Mouse (Mus musculus) thymus, adult 2 months (tissue): ENCODE measurements around the gene Chrdl2. TPM values are rescaled to one million over a fixed set of nuclear protein-coding genes. Genes with fewer than 3 reads are reported as not detected.
"Not testable (repeated sequence)": the region's sequence is repeated elsewhere in the genome, so short reads cannot be mapped to it uniquely, and the experiment has no call there.

Experiments
- DNase-seq: peaks from one replicate; pipeline ENCODE4 v3.0.0; 2021
- H3K27ac ChIP-seq: fragments of 200-500 bp; 2 replicates; pipeline ENCODE4 v1.5.1; 2012; ENCODE audit warnings: low read length, control low read depth; ENCODE audit not compliant: control insufficient read depth, insufficient read depth
- H3K27me3 ChIP-seq: fragments of 200-500 bp; 2 replicates; pipeline ENCODE4 v1.6.1; 2012; ENCODE audit warnings: mild to moderate bottlenecking, low read length, moderate library complexity, mixed read lengths; ENCODE audit not compliant: control insufficient read depth, insufficient read depth
- H3K36me3 ChIP-seq: fragments of 200-500 bp; 2 replicates; pipeline ENCODE4 v1.6.1; 2012; ENCODE audit warnings: mild to moderate bottlenecking, low read length, moderate library complexity; ENCODE audit not compliant: control insufficient read depth, insufficient read depth
- H3K4me1 ChIP-seq: fragments of 200-500 bp; replicated peaks from 2 replicates; pipeline ENCODE4 v1.6.1; 2012; ENCODE audit warnings: low read length; ENCODE audit not compliant: control insufficient read depth, insufficient read depth
- H3K4me3 ChIP-seq: fragments of 200-500 bp; 2 replicates; pipeline ENCODE4 v1.5.1; 2012; ENCODE audit warnings: mild to moderate bottlenecking, low read length, control low read depth, moderate library complexity; ENCODE audit not compliant: control insufficient read depth, insufficient read depth
- CTCF ChIP-seq: fragments of 200-500 bp; IDR thresholded peaks from 2 replicates; pipeline ENCODE4 v1.5.1; 2012; ENCODE audit warnings: mild to moderate bottlenecking, control low read depth, low read length, moderate library complexity, borderline replicate concordance; ENCODE audit not compliant: control insufficient read depth, poor library complexity, insufficient read depth; ENCODE audit errors: extremely low read depth
- POLR2A ChIP-seq: fragments of 200-500 bp; IDR thresholded peaks from 2 replicates; pipeline ENCODE4 v1.6.1; 2012; ENCODE audit warnings: mild to moderate bottlenecking, low read length, control low read depth, moderate library complexity; ENCODE audit not compliant: control insufficient read depth, poor library complexity, insufficient read depth; ENCODE audit errors: extremely low read depth
- WGBS: fragments of 180-500 bp; shearing (Covaris S2); methylation state at CpG from one replicate; pipeline ENCODE4 v1.1.7; 2018; 5-methylcytosine and 5-hydroxymethylcytosine counted together
- polyA plus RNA-seq: library from polyadenylated mRNA; depleted of rRNA; stranded (reverse); fragments of >200 nt; gene quantifications from 2 replicates; pipeline ENCODE4 v1.2.3, GENCODE M21; 2012; rRNA removed

Chrdl2 gene
- 0.05 TPM in 1 of 2 replicates, not detected in the other for polyA plus RNA-seq

GRCm38 (mm10) chr7:100005790-100006189, at the start of gene Chrdl2:
Gene Chrdl2, plus strand, starts transcription at chr7:100006172.
- TF ChIP-seq CTCF (no peak), POLR2A (no peak)
- Histone ChIP-seq H3K27ac (no peak within 1 kb of the TSS), H3K27me3 (peaks cover 4% of the 10 kb centered on the region; the same call in 1 of the 2 replicates), H3K36me3 (no peaks in the 10 kb centered on the region), H3K4me3 (no peak within 1 kb of the TSS), H3K4me1 (peaks cover 3% of the 10 kb centered on the region)
- under 1% methylated on average over 44 of the region's 44 CpGs for WGBS
- peak; percentile 22 for DNase-seq

DNA sequence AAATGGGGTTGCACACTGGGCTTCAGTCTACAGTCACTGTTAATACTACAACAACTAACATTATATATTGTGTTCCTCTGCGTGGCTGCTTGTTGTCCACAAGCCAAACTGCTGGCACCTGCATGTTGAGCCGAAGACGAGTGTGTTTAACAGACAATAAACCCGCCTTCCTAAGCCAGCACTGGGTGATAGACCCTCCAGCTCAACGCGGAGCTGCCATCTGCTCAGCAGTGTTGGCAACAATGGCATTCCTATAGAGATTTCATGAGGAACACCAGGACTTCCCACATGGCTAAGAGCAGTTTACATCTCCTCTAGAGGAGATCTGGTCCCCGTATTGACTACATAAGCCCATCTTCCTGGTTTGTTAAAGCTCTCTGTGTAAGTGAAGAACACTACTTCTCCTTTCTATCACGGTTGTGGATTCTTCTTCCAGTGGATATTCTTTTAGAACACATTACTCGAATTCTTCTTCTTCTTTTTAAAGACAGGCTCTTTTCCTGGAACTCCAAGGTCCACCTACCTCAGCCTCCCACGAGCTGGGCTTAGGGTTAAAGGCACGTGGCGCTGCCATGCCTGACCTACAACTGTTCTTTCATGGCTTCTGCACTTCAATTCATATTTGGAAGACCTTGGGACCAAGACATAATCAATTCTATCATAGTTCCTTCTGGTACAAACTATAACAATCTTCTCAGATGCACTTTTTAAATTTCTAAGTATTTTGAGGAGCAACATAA, 48.6 kb upstream of the Chrdl2 start:
- 71% methylated on average over 12 of the region's 12 CpGs for WGBS
- no peak for DNase-seq

DNA sequence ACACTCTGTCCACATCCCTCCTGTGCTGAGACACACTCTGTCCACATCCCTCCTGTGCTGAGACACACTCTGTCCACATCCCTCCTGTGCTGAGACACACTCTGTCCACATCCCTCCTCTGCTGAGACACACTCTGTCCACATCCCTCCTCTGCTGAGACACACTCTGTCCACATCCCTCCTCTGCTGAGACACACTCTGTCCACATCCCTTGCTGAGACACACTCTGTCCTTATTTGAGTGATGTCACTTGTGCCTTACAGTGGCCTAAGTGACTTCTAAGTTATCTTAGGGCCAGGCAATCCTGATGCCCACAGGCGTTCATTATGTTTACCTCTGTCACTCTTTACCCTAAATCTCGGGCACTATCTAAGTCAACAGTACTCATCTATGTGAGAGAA, 45.4 kb upstream of the Chrdl2 start:
- H3K4me3 ChIP-seq, H3K27ac ChIP-seq, H3K27me3 ChIP-seq, DNase-seq, H3K36me3 ChIP-seq: not testable (repeated sequence)
- WGBS, result 94% methylated on average over 2 of the region's 2 CpGs
- peaks cover 15% of the 10 kb centered on the region for H3K4me1 ChIP-seq

More for the DNA sequence above, 48.6 kb upstream of the Chrdl2 start:
- Histone ChIP-seq H3K4me3 (no peak overlapping the region), H3K4me1 (peaks cover 17% of the 10 kb centered on the region), H3K36me3 (no peaks in the 10 kb centered on the region), H3K27ac (no peak overlapping the region), H3K27me3 (no peaks in the 10 kb centered on the region)
- no peak for TF ChIP-seq POLR2A
- TF ChIP-seq CTCF, result no peak

DNA sequence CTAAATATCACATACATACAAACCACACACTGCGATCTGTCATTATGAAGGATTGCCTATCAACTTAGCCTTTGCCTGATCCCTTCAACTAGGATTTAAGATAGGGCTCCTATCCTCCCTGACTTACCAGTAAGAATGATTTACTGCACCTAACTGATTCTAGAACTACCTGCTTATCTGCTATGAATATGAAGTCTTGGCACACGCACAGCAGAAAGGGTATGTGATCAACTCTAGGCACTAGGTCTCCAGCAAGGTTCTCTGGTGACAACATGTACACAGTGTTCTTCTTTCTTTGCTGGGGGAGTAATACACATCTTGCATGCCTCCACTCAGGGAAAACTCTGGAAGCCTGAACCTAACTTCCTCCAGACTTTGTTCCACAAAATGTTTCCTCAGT, 44.5 kb upstream of the Chrdl2 start:
- no peak overlapping the region; the same call in 1 of the 2 replicates for H3K27ac ChIP-seq
- DNase-seq, result no peak
- no peak overlapping the region for H3K4me3 ChIP-seq
- peaks cover 17% of the 10 kb centered on the region for H3K4me1 ChIP-seq
- WGBS, result over 99% methylated on average over 2 of the region's 2 CpGs
- TF ChIP-seq POLR2A (no peak), CTCF (no peak)
- no peaks in the 10 kb centered on the region for H3K27me3 ChIP-seq
- H3K36me3 ChIP-seq, result no peaks in the 10 kb centered on the region

- Histone ChIP-seq H3K4me1 (peaks cover 14% of the 10 kb centered on the region), H3K27me3 (no peaks in the 10 kb centered on the region), H3K36me3 (no peaks in the 10 kb centered on the region), H3K4me3 (no peak overlapping the region), H3K27ac (no peak overlapping the region)
- no peak for DNase-seq
- TF ChIP-seq CTCF (no peak), POLR2A (no peak)
- WGBS, result 26% methylated on average over 8 of the region's 8 CpGs
Measured at GRCm38 (mm10) chr7:99962536-99963236, 43.3 kb upstream of the Chrdl2 start.

DNA sequence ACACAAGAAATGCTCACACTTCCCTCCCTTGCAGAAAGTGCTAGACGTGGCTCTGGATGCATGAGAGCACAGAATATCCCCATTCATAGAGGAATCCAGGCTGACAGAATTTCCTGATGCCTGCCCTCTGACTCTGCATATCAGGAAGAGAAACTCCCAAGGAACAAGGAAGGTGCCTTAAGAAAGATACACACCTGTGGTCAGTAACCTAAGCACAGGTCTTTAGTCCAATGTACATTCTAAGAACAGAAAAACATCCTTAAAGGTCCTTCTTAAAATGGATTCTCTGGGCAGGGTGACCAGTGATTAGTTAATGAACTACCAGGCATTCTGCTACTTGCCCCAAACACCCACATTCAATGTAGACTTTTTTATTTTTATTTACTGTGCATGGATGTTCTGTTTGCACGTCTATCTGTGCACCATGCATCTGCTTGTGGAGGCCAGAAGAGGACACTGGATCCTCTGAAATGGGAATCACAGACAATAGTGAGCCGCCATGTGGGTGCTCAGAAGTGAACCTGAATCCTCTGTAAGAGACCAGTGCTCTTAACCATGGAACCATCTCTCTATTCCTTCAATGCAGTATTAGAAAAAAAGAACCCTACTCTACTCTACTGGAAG, 42.6 kb upstream of the Chrdl2 start:
- H3K36me3 ChIP-seq, result no peaks in the 10 kb centered on the region
- WGBS, result 91% methylated on average over 3 of the region's 3 CpGs
- H3K27ac ChIP-seq, result no peak overlapping the region
- peaks cover 14% of the 10 kb centered on the region for H3K4me1 ChIP-seq
- no peak for DNase-seq
- H3K27me3 ChIP-seq, result no peaks in the 10 kb centered on the region
- TF ChIP-seq POLR2A (no peak), CTCF (no peak)
- H3K4me3 ChIP-seq, result no peak overlapping the region
